Mouse (Mus musculus): Measurements from ENCODE around the gene Stra8. TPM values are rescaled to one million over a fixed set of nuclear protein-coding genes. Genes with fewer than 3 reads are reported as not detected.

Gene Stra8
- total and polyA plus RNA-seq, 2 experiments from 2014 or later, result not detected

DNA sequence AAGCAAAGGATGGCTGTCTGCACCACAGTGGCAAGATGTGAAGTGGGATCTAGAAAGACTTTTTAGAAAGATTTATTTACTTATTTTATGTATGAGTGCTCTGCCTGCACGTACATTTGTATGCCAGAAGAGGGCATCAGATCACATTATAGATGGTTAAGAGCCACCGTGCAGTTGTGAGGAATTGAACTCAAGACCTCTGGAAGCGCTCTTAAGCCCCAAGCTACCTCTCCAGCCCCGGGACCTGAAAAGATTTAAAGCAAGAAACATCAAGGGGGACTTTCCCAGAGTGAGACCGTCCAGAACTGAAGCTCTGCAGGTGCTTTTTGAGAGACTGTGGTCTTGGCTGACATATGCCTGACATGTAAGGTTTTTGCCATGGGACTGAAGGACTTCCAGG is 16.8 kb downstream of the Stra8 start:
- H3K27ac ChIP-seq (ENCODE audit: low read depth), result no peak overlapping the region
- TF ChIP-seq EP300 (IDR thresholded peaks at IDR 0.05; ENCODE audit: low read depth) (no peak), CTCF (IDR thresholded peaks at IDR 0.05; ENCODE audit: low read depth) (peak; percentile 2; the same call in 1 of the 2 replicates)
- no peak for ATAC-seq (ENCODE audit: insufficient read depth, low read depth)
- H3K4me1 ChIP-seq (ENCODE audit: control insufficient read depth, insufficient read depth), result no peaks in the 10 kb centered on the region
- H3K9ac ChIP-seq (replicated peaks; ENCODE audit: low read depth, low read length), result no peak overlapping the region
- no peaks in the 10 kb centered on the region for H3K36me3 ChIP-seq (replicated peaks; ENCODE audit: control insufficient read depth, insufficient read depth, low read length)
- WGBS, result 69% methylated on average over 5 of the region's 5 CpGs
- H3K27me3 ChIP-seq (ENCODE audit: control insufficient read depth, insufficient read depth, low read length), result no peaks in the 10 kb centered on the region
- no peak for DNase-seq (ENCODE audit: low spot score)
- no peak overlapping the region for H3K4me3 ChIP-seq (ENCODE audit: low read depth, low read length)
- H3K4me2 ChIP-seq (ENCODE audit: low read depth, low read length), result no peak overlapping the region
- H3K9me3 ChIP-seq (replicated peaks; ENCODE audit: control insufficient read depth, low read length), result no peaks in the 10 kb centered on the region

DNA sequence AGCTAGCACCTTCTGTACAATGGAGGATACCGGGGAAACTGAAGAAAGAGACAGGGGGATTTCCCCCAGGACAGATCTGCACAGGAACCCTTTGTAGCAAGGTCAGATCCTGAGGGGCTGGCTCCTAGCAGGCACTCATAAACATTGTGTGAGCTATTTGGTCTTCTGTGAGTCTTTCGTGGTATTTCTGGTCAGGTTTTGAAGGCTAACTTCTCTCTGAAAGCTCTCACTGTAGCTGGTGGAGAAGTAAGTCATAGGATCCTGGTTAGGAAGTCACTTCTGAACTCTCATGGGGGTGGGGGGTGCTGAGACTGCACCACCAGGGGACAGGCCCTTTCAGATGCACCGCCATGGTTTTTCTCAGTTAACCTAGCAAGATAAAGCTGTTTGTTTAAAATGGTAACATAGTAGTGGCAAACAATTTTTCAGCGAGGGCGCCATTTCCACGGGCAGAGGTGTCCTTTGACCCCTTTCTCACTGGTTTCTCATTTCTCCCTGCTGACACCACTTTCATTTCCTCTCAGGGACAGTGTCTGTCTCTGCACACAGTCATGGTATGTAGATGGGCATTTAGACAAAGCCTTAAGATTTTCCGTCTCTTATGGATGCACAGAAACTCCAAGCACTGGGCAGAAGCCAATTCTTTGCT is 18.4 kb downstream of the Stra8 start:
- 62% methylated on average over 7 of the region's 7 CpGs for WGBS
- H3K4me1 ChIP-seq (ENCODE audit: control insufficient read depth, insufficient read depth), result no peaks in the 10 kb centered on the region
- TF ChIP-seq CTCF (IDR thresholded peaks at IDR 0.05; ENCODE audit: low read depth), result no peak
- no peak for TF ChIP-seq EP300 (IDR thresholded peaks at IDR 0.05; ENCODE audit: low read depth)
- DNase-seq (ENCODE audit: low spot score) (no peak), ATAC-seq (ENCODE audit: insufficient read depth, low read depth) (no peak)
- H3K4me3 ChIP-seq (ENCODE audit: low read depth, low read length), result no peak overlapping the region
- H3K27me3 ChIP-seq (ENCODE audit: control insufficient read depth, insufficient read depth, low read length), result no peaks in the 10 kb centered on the region
- no peaks in the 10 kb centered on the region for H3K9me3 ChIP-seq (replicated peaks; ENCODE audit: control insufficient read depth, low read length)
- peak overlapping the region; percentile 38; the same call in 1 of the 2 replicates for H3K27ac ChIP-seq (ENCODE audit: low read depth)
- no peak overlapping the region for H3K9ac ChIP-seq (replicated peaks; ENCODE audit: low read depth, low read length)
- H3K36me3 ChIP-seq (replicated peaks; ENCODE audit: control insufficient read depth, insufficient read depth, low read length), result no peaks in the 10 kb centered on the region
- no peak overlapping the region for H3K4me2 ChIP-seq (ENCODE audit: low read depth, low read length)

DNA sequence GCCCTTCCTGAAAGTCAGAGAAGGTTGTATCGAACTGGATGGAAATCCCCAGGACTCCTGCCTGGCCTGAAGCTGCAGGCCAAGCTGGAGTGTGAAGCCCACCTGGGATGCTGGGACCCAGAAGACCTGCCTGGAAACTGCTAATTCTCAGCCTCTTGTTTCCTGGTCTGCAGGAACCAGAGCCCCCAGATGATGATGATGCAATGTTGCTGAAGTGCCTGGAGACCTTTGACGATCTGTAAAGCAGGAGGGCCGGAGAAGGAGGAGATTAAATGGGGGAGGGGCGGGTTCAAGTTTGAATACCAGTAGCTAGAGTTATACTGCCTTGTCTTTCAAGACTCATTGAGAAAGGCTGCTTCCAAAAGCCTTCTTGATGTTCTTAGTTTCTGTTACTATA is 19.0 kb downstream of the Stra8 start:
- Histone ChIP-seq H3K9ac (replicated peaks; ENCODE audit: low read depth, low read length) (no peak overlapping the region), H3K4me2 (ENCODE audit: low read depth, low read length) (no peak overlapping the region), H3K27me3 (ENCODE audit: control insufficient read depth, insufficient read depth, low read length) (no peaks in the 10 kb centered on the region), H3K4me3 (ENCODE audit: low read depth, low read length) (no peak overlapping the region), H3K9me3 (replicated peaks; ENCODE audit: control insufficient read depth, low read length) (no peaks in the 10 kb centered on the region), H3K4me1 (ENCODE audit: control insufficient read depth, insufficient read depth) (no peaks in the 10 kb centered on the region), H3K27ac (ENCODE audit: low read depth) (peak overlapping the region; percentile 38; the same call in 1 of the 2 replicates), H3K36me3 (replicated peaks; ENCODE audit: control insufficient read depth, insufficient read depth, low read length) (no peaks in the 10 kb centered on the region)
- WGBS, result 24% methylated on average over 4 of the region's 4 CpGs
- TF ChIP-seq EP300 (IDR thresholded peaks at IDR 0.05; ENCODE audit: low read depth), result no peak
- TF ChIP-seq CTCF (IDR thresholded peaks at IDR 0.05; ENCODE audit: low read depth), result no peak
- DNase-seq (ENCODE audit: low spot score), result no peak
- ATAC-seq (ENCODE audit: insufficient read depth, low read depth), result no peak

DNA sequence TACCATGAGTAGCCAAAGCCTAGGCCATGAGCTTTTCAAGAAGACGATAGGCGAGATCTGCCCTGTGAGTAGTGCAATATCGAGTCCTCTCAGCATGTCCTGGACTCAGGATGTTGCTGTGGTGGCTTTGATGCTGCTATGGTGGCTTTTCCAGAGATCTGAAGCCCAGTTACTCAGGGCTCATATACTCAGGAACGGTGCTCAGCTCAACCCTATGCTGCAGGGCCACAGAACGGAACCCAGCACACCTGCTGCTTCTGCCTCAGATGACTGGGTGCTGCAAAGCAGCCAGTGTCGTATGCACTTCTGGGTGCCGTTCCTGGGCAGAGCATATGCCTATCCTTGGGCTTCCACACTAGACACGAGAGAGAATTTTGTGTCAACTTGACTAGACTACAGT is 19.5 kb downstream of the Stra8 start:
- no peak for TF ChIP-seq CTCF (IDR thresholded peaks at IDR 0.05; ENCODE audit: low read depth)
- TF ChIP-seq EP300 (IDR thresholded peaks at IDR 0.05; ENCODE audit: low read depth), result no peak
- Histone ChIP-seq H3K4me1 (ENCODE audit: control insufficient read depth, insufficient read depth) (no peaks in the 10 kb centered on the region), H3K4me2 (ENCODE audit: low read depth, low read length) (no peak overlapping the region), H3K9me3 (replicated peaks; ENCODE audit: control insufficient read depth, low read length) (no peaks in the 10 kb centered on the region), H3K27me3 (ENCODE audit: control insufficient read depth, insufficient read depth, low read length) (no peaks in the 10 kb centered on the region), H3K9ac (replicated peaks; ENCODE audit: low read depth, low read length) (no peak overlapping the region), H3K4me3 (ENCODE audit: low read depth, low read length) (no peak overlapping the region), H3K27ac (ENCODE audit: low read depth) (no peak overlapping the region), H3K36me3 (replicated peaks; ENCODE audit: control insufficient read depth, insufficient read depth, low read length) (no peaks in the 10 kb centered on the region)
- WGBS, result 80% methylated on average over 8 of the region's 8 CpGs
- ATAC-seq (ENCODE audit: insufficient read depth, low read depth), result no peak
- no peak for DNase-seq (ENCODE audit: low spot score)

DNA sequence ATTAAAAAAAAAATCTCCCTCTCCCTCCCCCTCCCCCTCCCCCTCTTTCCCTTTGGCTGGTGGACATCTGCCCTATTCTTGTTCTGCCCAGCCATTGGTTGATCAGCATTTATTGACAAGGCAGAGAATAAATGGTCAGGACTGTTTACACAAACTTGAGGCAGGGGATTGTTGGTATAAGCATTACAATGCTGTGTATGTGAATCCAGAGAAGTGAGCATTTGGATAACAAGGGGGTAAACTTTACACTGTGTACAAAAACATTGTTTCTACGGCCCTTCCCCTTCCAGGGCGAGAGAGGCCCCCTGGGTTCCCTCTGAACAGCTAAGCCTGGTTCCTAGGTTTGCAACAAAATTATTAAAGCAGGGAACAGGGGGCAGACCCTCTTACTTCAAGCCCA is 21.5 kb downstream of the Stra8 start:
- Histone ChIP-seq H3K9ac (replicated peaks; ENCODE audit: low read depth, low read length) (no peak overlapping the region), H3K4me1 (ENCODE audit: control insufficient read depth, insufficient read depth) (no peaks in the 10 kb centered on the region), H3K4me3 (ENCODE audit: low read depth, low read length) (no peak overlapping the region), H3K9me3 (replicated peaks; ENCODE audit: control insufficient read depth, low read length) (no peaks in the 10 kb centered on the region), H3K36me3 (replicated peaks; ENCODE audit: control insufficient read depth, insufficient read depth, low read length) (no peaks in the 10 kb centered on the region), H3K4me2 (ENCODE audit: low read depth, low read length) (no peak overlapping the region), H3K27me3 (ENCODE audit: control insufficient read depth, insufficient read depth, low read length) (no peaks in the 10 kb centered on the region), H3K27ac (ENCODE audit: low read depth) (no peak overlapping the region)
- DNase-seq (ENCODE audit: low spot score) (no peak), ATAC-seq (ENCODE audit: insufficient read depth, low read depth) (no peak)
- TF ChIP-seq EP300 (IDR thresholded peaks at IDR 0.05; ENCODE audit: low read depth) (no peak), CTCF (IDR thresholded peaks at IDR 0.05; ENCODE audit: low read depth) (no peak)
- 62% methylated on average over 2 of the region's 2 CpGs for WGBS

DNA sequence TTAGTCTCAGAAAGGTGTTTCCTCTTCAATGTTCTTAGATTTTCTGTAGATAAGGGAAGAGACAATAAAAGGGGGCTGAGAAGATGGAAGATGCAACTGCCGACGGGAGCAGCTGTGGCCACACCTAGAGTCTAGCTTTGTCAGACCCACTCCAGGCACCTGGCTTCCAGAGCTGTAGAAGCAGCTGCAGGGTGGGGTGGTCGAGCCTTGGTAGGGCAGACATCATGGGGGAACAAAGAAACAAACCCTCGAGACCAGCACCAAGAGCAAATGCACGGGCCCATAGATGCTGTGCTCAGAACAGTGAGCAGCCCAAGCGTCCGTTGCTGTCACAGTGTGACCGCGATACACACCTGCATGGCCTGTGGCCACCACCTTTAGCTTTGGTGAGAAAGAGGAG is 22.5 kb downstream of the Stra8 start:
- TF ChIP-seq CTCF (IDR thresholded peaks at IDR 0.05; ENCODE audit: low read depth) (no peak), EP300 (IDR thresholded peaks at IDR 0.05; ENCODE audit: low read depth) (no peak)
- DNase-seq (ENCODE audit: low spot score) (no peak), ATAC-seq (ENCODE audit: insufficient read depth, low read depth) (no peak)
- H3K27ac ChIP-seq (ENCODE audit: low read depth), result no peak overlapping the region
- H3K36me3 ChIP-seq (replicated peaks; ENCODE audit: control insufficient read depth, insufficient read depth, low read length), result no peaks in the 10 kb centered on the region
- H3K4me3 ChIP-seq (ENCODE audit: low read depth, low read length), result no peak overlapping the region
- no peak overlapping the region for H3K4me2 ChIP-seq (ENCODE audit: low read depth, low read length)
- H3K4me1 ChIP-seq (ENCODE audit: control insufficient read depth, insufficient read depth), result no peaks in the 10 kb centered on the region
- 71% methylated on average over 9 of the region's 9 CpGs for WGBS
- H3K27me3 ChIP-seq (ENCODE audit: control insufficient read depth, insufficient read depth, low read length), result no peaks in the 10 kb centered on the region
- no peaks in the 10 kb centered on the region for H3K9me3 ChIP-seq (replicated peaks; ENCODE audit: control insufficient read depth, low read length)
- H3K9ac ChIP-seq (replicated peaks; ENCODE audit: low read depth, low read length), result no peak overlapping the region

Measured in heart, postnatal 0 days (tissue).